In genomic region chr4:43497405-43497804, GRCm38 (mm10) we compare ENCODE assay signal across 9 mouse cellular contexts. TPM values are rescaled to one million over a fixed set of nuclear protein-coding genes. Genes with fewer than 3 reads are reported as not detected.
DNase-seq lines count a peak whose midpoint lies in the region; ATAC-seq and TF ChIP-seq lines count a peak whose summit lies in the region.
"Had no signal": no experiment of that assay in that cellular context is flagged by ENCODE, and none has a peak within 500 bp of the region (broad histone marks: within the 10 kb centered on the region; RNA-seq: fewer than 3 reads in every experiment).

No protein-coding gene starts in this region.

- no peak for ATAC-seq in forebrain, embryonic 12.5 days (ENCODE audit: low FRiP score)
- no peak for ATAC-seq in forebrain, embryonic 11.5 days (replicated peaks; ENCODE audit: low FRiP score)
- ATAC-seq in intestine, embryonic 15.5 days = no peak
- ATAC-seq in liver, embryonic 12.5 days = no peak

- no peak for TF ChIP-seq CTCF in liver, adult 2 months (IDR thresholded peaks at IDR 0.05; ENCODE audit: low read depth, low read length)

- H3K27ac ChIP-seq in forebrain, embryonic 12.5 days = no peak overlapping the region
- no peak overlapping the region for H3K27ac ChIP-seq in forebrain, embryonic 11.5 days (ENCODE audit: low read depth, low read length)
- no peak overlapping the region for H3K27ac ChIP-seq in liver, adult 2 months (replicated peaks; ENCODE audit: insufficient read depth, low read depth, low read length)
- H3K27ac ChIP-seq in intestine, embryonic 15.5 days = no peak overlapping the region
- H3K27ac ChIP-seq in liver, embryonic 12.5 days = no peak overlapping the region

- peaks cover 14% of the 10 kb centered on the region for H3K27me3 ChIP-seq in forebrain, embryonic 12.5 days
- H3K27me3 ChIP-seq in forebrain, embryonic 11.5 days (ENCODE audit: control insufficient read depth, insufficient read depth, low read length) = no peaks in the 10 kb centered on the region; the same call in 1 of the 2 replicates
- no peaks in the 10 kb centered on the region for H3K27me3 ChIP-seq in liver, adult 2 months (ENCODE audit: control insufficient read depth, insufficient read depth, low read length)
- no peaks in the 10 kb centered on the region for H3K27me3 ChIP-seq in intestine, embryonic 15.5 days (replicated peaks)
- H3K27me3 ChIP-seq in liver, embryonic 12.5 days (replicated peaks) = no peaks in the 10 kb centered on the region

- peaks cover 49% of the 10 kb centered on the region for H3K4me1 ChIP-seq in forebrain, embryonic 12.5 days
- H3K4me1 ChIP-seq in forebrain, embryonic 11.5 days (replicated peaks; ENCODE audit: control insufficient read depth, insufficient read depth, low read length) = peaks cover 20% of the 10 kb centered on the region; the same call in 1 of the 2 replicates
- H3K4me1 ChIP-seq in liver, adult 2 months (ENCODE audit: control insufficient read depth, insufficient read depth, low read length) = peaks cover 10% of the 10 kb centered on the region
- peaks cover 36% of the 10 kb centered on the region for H3K4me1 ChIP-seq in intestine, embryonic 15.5 days (replicated peaks)
- peaks cover 61% of the 10 kb centered on the region for H3K4me1 ChIP-seq in liver, embryonic 12.5 days

- TF ChIP-seq POLR2A in liver, adult 2 months (IDR thresholded peaks at IDR 0.05; ENCODE audit: extremely low read depth, insufficient read depth, low read length) = no peak

- H3K4me2 ChIP-seq in forebrain, embryonic 12.5 days = peak overlapping the region; percentile 68
- no peak overlapping the region; the same call in 1 of the 2 replicates for H3K4me2 ChIP-seq in forebrain, embryonic 11.5 days (ENCODE audit: low read depth, low read length, severe bottlenecking)
- peak overlapping the region; percentile 74 for H3K4me2 ChIP-seq in intestine, embryonic 15.5 days (replicated peaks)
- peak overlapping the region; percentile 82 for H3K4me2 ChIP-seq in liver, embryonic 12.5 days

- no peak overlapping the region for H3K4me3 ChIP-seq in forebrain, embryonic 12.5 days (replicated peaks)
- H3K4me3 ChIP-seq in forebrain, embryonic 11.5 days (ENCODE audit: low read depth, low read length) = no peak overlapping the region
- no peak overlapping the region for H3K4me3 ChIP-seq in liver, adult 2 months (ENCODE audit: insufficient read depth, low read depth, low read length)
- H3K4me3 ChIP-seq in intestine, embryonic 15.5 days (replicated peaks) = peak overlapping the region; percentile 59; the same call in 1 of the 2 replicates
- H3K4me3 ChIP-seq in liver, embryonic 12.5 days = peak overlapping the region; percentile 79

- H3K79me2 ChIP-seq in liver, adult 2 months (ENCODE audit: control insufficient read depth, insufficient read depth, low read length) = no peaks in the 10 kb centered on the region

- no peak for DNase-seq in forebrain, embryonic 11.5 days (ENCODE audit: low spot score)
- DNase-seq in liver, adult 2 months (ENCODE audit: extremely low read depth, low read depth, low spot score) = peak; percentile 50
- DNase-seq in liver = no peak
- no peak for DNase-seq in right cerebral cortex, postnatal 4 days
- no peak for DNase-seq in cerebellum, adult 18-20 months

- no peaks in the 10 kb centered on the region for H3K9me3 ChIP-seq in forebrain, embryonic 12.5 days
- no peaks in the 10 kb centered on the region for H3K9me3 ChIP-seq in forebrain, embryonic 11.5 days (ENCODE audit: control insufficient read depth, low read length)
- no peaks in the 10 kb centered on the region for H3K9me3 ChIP-seq in intestine, embryonic 15.5 days
- H3K9me3 ChIP-seq in liver, embryonic 12.5 days (replicated peaks) = no peaks in the 10 kb centered on the region

- 88% methylated on average over 8 of the region's 8 CpGs for WGBS in forebrain, embryonic 12.5 days
- 93% methylated on average over 8 of the region's 8 CpGs for WGBS in forebrain, embryonic 11.5 days
- WGBS in liver, adult 2 months = 95% methylated on average over 8 of the region's 8 CpGs
- 96% methylated on average over 8 of the region's 8 CpGs for WGBS in intestine, embryonic 15.5 days
- WGBS in liver, embryonic 12.5 days (ENCODE audit: insufficient replicate concordance) = 85% methylated on average over 8 of the region's 8 CpGs

- peaks cover 28% of the 10 kb centered on the region; the same call in 1 of the 2 replicates for H3K36me3 ChIP-seq in forebrain, embryonic 12.5 days (replicated peaks)
- peaks cover 2% of the 10 kb centered on the region; the same call in 1 of the 2 replicates for H3K36me3 ChIP-seq in forebrain, embryonic 11.5 days (ENCODE audit: control insufficient read depth, insufficient read depth, low read length)
- H3K36me3 ChIP-seq in liver, adult 2 months (ENCODE audit: control insufficient read depth, insufficient read depth, low read length) = no peaks in the 10 kb centered on the region
- peaks cover 8% of the 10 kb centered on the region; the same call in 1 of the 2 replicates for H3K36me3 ChIP-seq in intestine, embryonic 15.5 days
- peaks cover 36% of the 10 kb centered on the region for H3K36me3 ChIP-seq in liver, embryonic 12.5 days

- H3K9ac ChIP-seq in forebrain, embryonic 12.5 days = no peak overlapping the region
- H3K9ac ChIP-seq in forebrain, embryonic 11.5 days (ENCODE audit: low read length) = no peak overlapping the region
- H3K9ac ChIP-seq in liver, adult 2 months (ENCODE audit: low read depth, low read length) = no peak overlapping the region
- H3K9ac ChIP-seq in intestine, embryonic 15.5 days = no peak overlapping the region
- peak overlapping the region; percentile 88 for H3K9ac ChIP-seq in liver, embryonic 12.5 days

RNA-seq across cellular contexts. Expression of gene Arhgef39, which starts 2.1 kb away (rescaled TPM):
- 45.8 and 50.3 TPM in 2 replicates for polyA plus RNA-seq in forebrain, embryonic 12.5 days (2016; fragmentation: Nextera tagmentation; extraction: Ambion mirVana)
- polyA plus RNA-seq in forebrain, embryonic 11.5 days (2014; fragmentation: Nextera tagmentation; extraction: Ambion mirVana) = 55.3 and 61.1 TPM in 2 replicates
- total RNA-seq in liver, adult 2 months (2014; rRNA removed) = 0.74 and 0.94 TPM in 2 replicates
- polyA plus RNA-seq in liver, adult 2 months (2012; rRNA removed) = 0.81 and 1.4 TPM in 2 replicates
- polyA plus RNA-seq in intestine, embryonic 15.5 days (2015; fragmentation: Nextera tagmentation; extraction: Ambion mirVana) = 45.2 and 48.6 TPM in 2 replicates
- 32.6 and 35.8 TPM in 2 replicates for polyA plus RNA-seq in liver, embryonic 12.5 days (2016; fragmentation: Nextera tagmentation; extraction: Ambion mirVana)

RNA-seq across cellular contexts. Expression of gene Ccdc107, which starts 4.7 kb away (rescaled TPM):
- 44.7 and 45.8 TPM in 2 replicates for polyA plus RNA-seq in forebrain, embryonic 12.5 days (2016; fragmentation: Nextera tagmentation; extraction: Ambion mirVana)
- polyA plus RNA-seq in forebrain, embryonic 11.5 days (2014; fragmentation: Nextera tagmentation; extraction: Ambion mirVana) = 50.3 and 54.3 TPM in 2 replicates
- total RNA-seq in liver, adult 2 months (2014; rRNA removed) = 190 and 221 TPM in 2 replicates
- polyA plus RNA-seq in liver, adult 2 months (2012; rRNA removed) = 260 and 344 TPM in 2 replicates
- polyA plus RNA-seq in intestine, embryonic 15.5 days (2015; fragmentation: Nextera tagmentation; extraction: Ambion mirVana) = 98.8 and 102 TPM in 2 replicates
- 38.3 and 40.0 TPM in 2 replicates for polyA plus RNA-seq in liver, embryonic 12.5 days (2016; fragmentation: Nextera tagmentation; extraction: Ambion mirVana)

RNA-seq across cellular contexts. Expression of gene Car9, which starts 9.4 kb away (rescaled TPM):
- polyA plus RNA-seq in forebrain, embryonic 12.5 days (2016; fragmentation: Nextera tagmentation; extraction: Ambion mirVana) = 0.27 and 0.50 TPM in 2 replicates
- polyA plus RNA-seq in forebrain, embryonic 11.5 days (2014; fragmentation: Nextera tagmentation; extraction: Ambion mirVana) = 0.52 and 0.87 TPM in 2 replicates
- 0.20 and 0.28 TPM in 2 replicates for total RNA-seq in liver, adult 2 months (2014; rRNA removed)
- 0.14 and 0.20 TPM in 2 replicates for polyA plus RNA-seq in liver, adult 2 months (2012; rRNA removed)
- 18.0 and 30.0 TPM in 2 replicates for polyA plus RNA-seq in intestine, embryonic 15.5 days (2015; fragmentation: Nextera tagmentation; extraction: Ambion mirVana)
- polyA plus RNA-seq in liver, embryonic 12.5 days (2016; fragmentation: Nextera tagmentation; extraction: Ambion mirVana) = 1.2 and 1.3 TPM in 2 replicates

RNA-seq across cellular contexts. Expression of gene Sit1, which starts 13.9 kb away (rescaled TPM):
- polyA plus RNA-seq in forebrain, embryonic 12.5 days (2016; fragmentation: Nextera tagmentation; extraction: Ambion mirVana) = not detected in 2 replicates
- not detected in 2 replicates for polyA plus RNA-seq in forebrain, embryonic 11.5 days (2014; fragmentation: Nextera tagmentation; extraction: Ambion mirVana)
- total RNA-seq in liver, adult 2 months (2014; rRNA removed) = not detected in 2 replicates
- polyA plus RNA-seq in liver, adult 2 months (2012; rRNA removed) = 0.13 and 0.51 TPM in 2 replicates
- polyA plus RNA-seq in intestine, embryonic 15.5 days (2015; fragmentation: Nextera tagmentation; extraction: Ambion mirVana) = not detected in 2 replicates
- polyA plus RNA-seq in liver, embryonic 12.5 days (2016; fragmentation: Nextera tagmentation; extraction: Ambion mirVana) = not detected in 2 replicates
- total RNA-seq: left cerebral cortex, postnatal 25 days had no signal

RNA-seq across cellular contexts. Expression of gene Tpm2, which starts 26.2 kb away (rescaled TPM):
- polyA plus RNA-seq in forebrain, embryonic 12.5 days (2016; fragmentation: Nextera tagmentation; extraction: Ambion mirVana) = 36.5 and 40.2 TPM in 2 replicates
- 46.7 and 52.7 TPM in 2 replicates for polyA plus RNA-seq in forebrain, embryonic 11.5 days (2014; fragmentation: Nextera tagmentation; extraction: Ambion mirVana)
- total RNA-seq in liver, adult 2 months (2014; rRNA removed) = 1.8 and 8.4 TPM in 2 replicates
- 3.8 TPM in 2 replicates for polyA plus RNA-seq in liver, adult 2 months (2012; rRNA removed)
- 510 and 514 TPM in 2 replicates for polyA plus RNA-seq in intestine, embryonic 15.5 days (2015; fragmentation: Nextera tagmentation; extraction: Ambion mirVana)
- polyA plus RNA-seq in liver, embryonic 12.5 days (2016; fragmentation: Nextera tagmentation; extraction: Ambion mirVana) = 27.9 and 29.9 TPM in 2 replicates

Comparison
In these comparisons a context has a peak if more than half of its experiments do, and no peak if none do; other contexts are left out.
1. H3K4me3 ChIP-seq: peak in intestine, embryonic 15.5 days (single experiment) and liver, embryonic 12.5 days (single experiment); none in forebrain, embryonic 12.5 days (single experiment), forebrain, embryonic 11.5 days (single experiment) and liver, adult 2 months (single experiment).
2. RNA of gene Arhgef39, which starts 2.1 kb away (polyA plus RNA-seq): 55.3 to 61.1 TPM in forebrain, embryonic 11.5 days, 45.8 to 50.3 TPM in forebrain, embryonic 12.5 days, 45.2 to 48.6 TPM in intestine, embryonic 15.5 days and 32.6 to 35.8 TPM in liver, embryonic 12.5 days; 0.81 to 1.4 TPM in liver, adult 2 months; every median in the first group is over 10 times any median in the second.